Mouse (Mus musculus) large intestine, adult 2 months (tissue): ENCODE results near the gene Snapc4. TPM values are rescaled to one million over a fixed set of nuclear protein-coding genes. Genes with fewer than 3 reads are reported as not detected.

Experiments
- DNase-seq: peaks from one replicate; pipeline ENCODE4 v3.0.0-alpha.2; 2012; ENCODE audit warnings: low read depth, low spot score
- WGBS: fragments of 180-500 bp; shearing (Covaris S2); methylation state at CpG from one replicate; pipeline ENCODE4 v1.1.7; 2018; 5-methylcytosine and 5-hydroxymethylcytosine counted together
- polyA plus RNA-seq: library from polyadenylated mRNA; depleted of rRNA; stranded (reverse); fragments of >200 nt; gene quantifications from 2 replicates; pipeline ENCODE4 v1.2.3, GENCODE M21; 2012; rRNA removed

Snapc4 gene
- polyA plus RNA-seq, 1 experiment, result 25.0 TPM

DNA sequence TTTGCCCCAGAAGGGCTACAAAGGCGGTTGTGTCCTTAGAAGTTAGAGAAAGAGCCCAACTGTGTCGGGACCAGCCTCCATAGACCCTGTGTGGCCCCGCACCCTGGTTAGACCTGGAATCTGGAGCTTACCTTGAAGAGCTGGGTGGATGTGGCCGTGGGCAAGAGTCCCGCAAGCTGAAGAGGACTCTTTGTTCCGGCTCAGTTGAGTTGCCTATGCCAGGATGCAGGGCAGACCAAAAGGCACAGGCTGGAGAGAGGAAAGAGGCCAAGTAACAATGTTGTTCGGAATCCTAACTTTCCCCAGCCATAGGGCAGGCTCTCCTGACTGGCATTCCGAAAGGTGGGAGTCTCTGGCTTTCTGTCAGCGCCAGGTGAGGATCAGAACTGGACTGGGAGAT lies 61.3 kb downstream of the Snapc4 start:
- 89% methylated on average over 9 of the region's 9 CpGs for WGBS
- DNase-seq, result no peak

DNA sequence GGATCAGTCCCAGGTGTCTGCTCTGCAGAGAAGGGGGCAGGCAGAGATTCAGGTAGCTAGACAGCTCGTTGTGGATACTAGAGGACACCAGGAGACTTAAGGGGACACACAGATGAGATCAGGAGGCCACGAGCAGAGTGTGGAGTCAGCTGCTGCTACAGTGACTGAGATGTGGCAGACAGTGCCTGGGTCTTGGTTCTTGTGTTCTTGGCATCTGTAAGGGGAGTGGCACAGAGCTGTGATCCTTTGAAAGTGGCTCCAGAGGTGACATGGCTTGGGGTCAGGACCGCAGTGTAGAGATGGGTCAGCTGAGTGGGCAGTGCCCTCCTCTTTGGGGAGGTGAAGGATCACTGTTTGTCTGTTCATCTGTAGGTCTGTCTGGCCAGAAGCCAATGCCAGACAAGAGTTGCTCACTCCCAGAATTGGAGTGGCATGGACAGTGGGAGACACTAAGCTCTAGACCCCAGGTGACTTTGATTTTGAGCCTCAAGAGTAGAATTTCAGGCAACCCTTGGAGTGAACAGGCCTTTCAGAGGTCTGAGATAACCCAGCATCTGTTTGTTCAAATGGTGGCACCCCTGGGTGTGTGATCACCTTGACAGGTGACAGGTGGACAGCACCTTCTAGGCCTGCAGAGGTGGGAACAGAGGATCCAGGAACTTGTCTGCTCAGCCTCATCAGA lies 62.3 kb downstream of the Snapc4 start:
- DNase-seq, result no peak
- WGBS, result 83% methylated on average over 3 of the region's 3 CpGs

DNA sequence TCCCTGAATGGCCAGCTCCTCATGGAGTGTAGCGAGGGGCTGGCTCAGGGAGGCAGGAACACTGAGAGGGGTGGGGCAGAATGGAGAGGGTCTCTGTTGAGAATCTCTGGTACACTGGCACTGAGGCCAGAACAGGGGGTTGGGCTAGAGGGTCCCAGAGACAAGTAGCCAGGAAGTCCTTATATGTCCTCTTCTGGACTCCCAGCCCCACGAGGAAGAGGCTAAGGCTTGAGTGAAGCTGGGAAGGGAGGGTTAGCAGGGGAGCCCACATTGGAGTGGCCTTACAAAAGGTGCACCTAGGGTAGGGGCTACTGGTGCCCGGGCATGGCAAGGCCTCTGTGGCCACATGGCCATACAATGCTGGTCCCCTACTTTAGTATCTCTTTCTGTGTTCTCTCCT lies 63.1 kb downstream of the Snapc4 start:
- 77% methylated on average over 3 of the region's 3 CpGs for WGBS
- DNase-seq, result no peak

DNA sequence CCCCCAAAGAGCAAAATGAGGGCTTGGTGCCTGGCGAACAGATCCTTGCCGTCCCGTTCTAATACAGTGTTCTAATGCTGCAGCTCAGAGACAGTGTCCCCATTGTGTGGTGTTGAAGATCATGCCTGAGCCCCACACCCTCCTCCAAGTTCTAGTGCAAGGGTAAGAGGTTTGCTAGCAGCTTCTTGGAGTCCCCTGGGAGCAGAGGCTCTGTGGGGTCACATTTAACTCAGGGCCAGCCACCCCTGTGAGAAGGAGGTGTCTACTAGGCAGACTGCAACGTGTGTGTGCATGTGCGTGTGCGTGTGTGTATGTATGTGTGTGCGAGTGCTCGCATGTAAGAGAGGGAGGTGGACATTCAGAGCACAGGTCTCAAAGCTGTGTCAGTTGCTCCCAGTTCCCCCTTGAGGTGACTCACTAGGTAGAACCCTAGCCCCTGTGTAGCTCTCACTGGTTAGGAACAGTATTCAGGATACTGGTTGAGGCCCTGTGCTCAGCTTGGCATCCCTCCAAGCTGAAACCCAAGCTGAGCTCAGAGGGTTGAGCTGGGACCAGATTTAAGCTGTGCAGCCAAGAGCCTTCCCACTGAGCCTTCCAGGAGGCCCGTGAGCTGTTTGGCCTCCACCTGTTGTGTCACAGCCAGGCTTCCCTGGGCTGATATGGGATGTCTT lies 63.7 kb downstream of the Snapc4 start:
- WGBS, result 67% methylated on average over 9 of the region's 9 CpGs
- DNase-seq, result no peak

DNA sequence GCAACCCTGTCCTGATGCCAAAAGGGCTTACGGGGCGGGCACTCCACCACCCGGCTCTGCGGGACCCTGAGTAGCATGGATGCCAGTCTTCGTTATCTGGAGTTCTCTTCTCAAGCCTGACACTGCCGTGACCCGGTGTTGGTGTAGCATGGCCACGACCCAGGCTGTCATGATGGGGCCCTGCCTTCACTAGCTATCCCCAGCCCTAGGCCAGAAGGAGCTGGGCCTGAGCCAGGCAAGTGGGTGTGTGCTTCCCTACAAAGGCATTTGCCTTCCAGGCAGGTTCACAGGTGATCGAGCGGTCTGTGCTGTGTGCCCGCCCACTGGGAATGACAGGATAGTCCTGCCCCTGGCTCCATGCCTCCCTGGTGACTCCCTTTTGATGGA lies 64.5 kb downstream of the Snapc4 start:
- 1% methylated on average over 11 of the region's 11 CpGs for WGBS
- DNase-seq, result peak; percentile 70

DNA sequence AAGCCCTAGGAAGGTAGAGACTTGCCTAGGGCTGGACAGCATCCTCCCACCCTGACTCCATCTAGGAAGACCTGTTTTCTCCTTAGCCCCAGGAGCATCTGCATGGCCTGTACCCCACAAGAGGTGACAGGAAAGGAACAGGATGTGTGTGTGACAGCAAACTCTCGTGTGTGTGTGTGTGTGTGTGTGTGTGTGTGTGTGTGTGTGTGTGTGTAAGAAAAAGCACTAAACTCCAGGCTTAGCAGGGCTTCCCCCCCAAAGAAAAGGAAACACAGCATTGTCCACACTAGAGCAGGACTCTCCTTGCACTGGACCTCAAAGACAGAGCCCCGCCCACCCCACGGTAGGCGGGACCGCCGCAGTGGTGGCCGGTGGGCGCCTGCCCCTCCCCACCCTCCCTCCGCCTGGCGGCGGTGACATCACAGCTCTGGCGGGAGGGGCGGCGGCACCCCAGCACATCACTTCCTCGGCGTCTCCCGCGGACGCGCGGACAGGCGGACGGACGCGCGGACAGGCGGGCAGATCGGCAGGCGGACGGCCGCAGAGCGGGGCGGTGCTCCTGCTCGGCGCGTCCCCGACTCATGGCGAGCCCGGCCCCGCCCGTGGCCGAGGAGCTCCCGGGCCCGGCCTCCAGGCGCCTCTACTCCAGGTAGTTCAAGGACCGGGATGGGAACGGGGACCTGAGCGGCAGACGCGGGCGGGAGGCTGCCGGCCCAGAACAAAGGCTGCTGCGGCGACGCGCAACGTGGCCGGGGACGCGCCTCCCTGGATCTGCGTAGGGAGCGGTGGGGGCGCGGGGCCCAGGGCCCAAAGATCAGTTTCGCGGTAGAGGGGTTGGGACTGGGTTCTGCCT lies 65.2 kb downstream of the Snapc4 start, which contains the start of gene Gpsm1:
TSS of gene Gpsm1 (plus strand) at position 444 of the 853 bp plus-strand sequence.
- no peak for DNase-seq
- WGBS, result 1% methylated on average over 66 of the region's 66 CpGs

DNA sequence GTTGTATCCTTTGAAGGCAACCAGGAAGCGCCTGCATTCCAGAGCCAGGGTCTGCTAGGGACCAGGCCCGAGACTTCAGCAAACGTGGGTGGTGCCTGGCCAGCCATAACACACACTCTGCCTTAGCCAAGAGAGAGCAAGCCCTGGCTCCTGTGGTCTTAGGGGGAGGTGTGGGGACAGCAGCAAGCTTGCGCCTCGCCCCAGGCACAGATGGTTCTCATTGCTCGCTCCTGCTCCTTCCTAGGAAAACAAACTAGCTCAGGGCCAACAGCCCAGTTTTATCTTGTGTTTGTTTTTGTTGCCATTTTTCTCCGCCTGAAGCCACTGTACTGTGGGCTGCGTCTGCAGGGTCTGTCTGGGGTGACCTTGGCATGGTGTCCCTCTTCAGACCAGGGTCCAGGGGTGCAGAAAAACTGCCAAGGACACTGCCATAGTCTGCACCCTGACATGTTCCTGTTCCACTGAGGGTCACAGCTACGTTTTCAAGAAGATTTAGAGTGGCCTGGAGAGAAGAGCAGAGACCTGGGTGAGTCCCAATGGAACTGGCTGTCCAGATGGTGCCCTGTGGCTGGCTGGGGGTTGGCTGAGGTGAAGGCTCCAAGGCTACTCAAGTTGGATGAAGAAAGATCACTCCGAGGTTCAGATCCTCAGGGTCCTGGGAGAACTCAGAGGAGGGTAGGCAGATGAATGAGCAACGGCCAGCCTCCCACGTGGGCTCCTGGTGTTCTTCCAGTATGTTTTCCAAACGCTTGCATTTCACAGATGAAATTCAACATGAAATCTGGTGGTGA lies 66.0 kb downstream of the Snapc4 start:
- WGBS, result 57% methylated on average over 13 of the region's 13 CpGs
- no peak for DNase-seq

DNA sequence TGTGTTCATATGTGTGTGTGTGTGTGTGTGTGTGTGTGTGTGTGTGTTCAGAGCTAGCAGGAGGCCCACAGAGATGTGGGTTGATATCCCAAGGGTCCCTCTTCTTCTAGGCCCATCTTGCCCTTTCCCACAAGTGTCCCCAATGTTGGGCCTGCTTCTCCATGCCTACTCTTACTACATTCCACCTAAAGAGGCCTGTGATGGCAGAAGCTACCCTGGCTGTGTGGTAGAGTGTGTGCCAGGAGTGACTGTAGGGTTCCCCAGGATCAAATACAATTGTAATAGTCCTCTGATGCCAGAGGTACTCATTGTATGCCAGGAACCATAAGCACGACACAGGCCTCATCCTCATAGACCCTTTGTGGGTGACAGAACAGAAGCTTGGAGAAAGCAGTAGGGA lies 67.1 kb downstream of the Snapc4 start:
- DNase-seq, result no peak
- WGBS, result 97% methylated on average over 1 of the region's 1 CpGs

DNA sequence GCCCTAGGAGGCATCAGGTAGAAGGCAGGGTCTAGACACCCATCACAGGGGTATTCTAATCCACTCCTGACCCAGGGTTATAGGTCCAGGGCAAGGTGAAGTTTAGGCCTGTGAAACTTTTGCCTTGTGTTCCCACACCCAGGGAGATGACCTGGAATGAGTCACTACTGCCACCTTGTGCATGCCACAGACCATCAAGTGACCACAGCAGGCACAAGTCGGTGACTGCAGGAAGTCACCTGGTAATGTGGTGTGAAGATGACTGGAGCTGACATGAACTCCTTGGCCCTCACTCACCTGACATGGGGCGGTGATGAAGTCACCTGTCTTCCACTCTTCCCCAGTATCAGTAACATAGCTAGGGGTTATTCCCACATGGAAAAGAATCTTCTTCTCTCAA lies 67.6 kb downstream of the Snapc4 start:
- DNase-seq, result no peak
- 39% methylated on average over 2 of the region's 2 CpGs for WGBS

Other genes with a start within 250 kb of the Snapc4 start
- 0.10 TPM in 1 of 2 replicates, not detected in the other for gene Lhx3, start 172.4 kb downstream of the Snapc4 start, polyA plus RNA-seq
- 11.6 and 14.0 TPM in 2 replicates for gene Qsox2, start 143.1 kb downstream of the Snapc4 start, polyA plus RNA-seq
- gene Ccdc187, start 86.1 kb downstream of the Snapc4 start, polyA plus RNA-seq, result 0.32 and 0.37 TPM in 2 replicates
- 7.2 and 7.3 TPM in 2 replicates for gene Gpsm1, start 65.1 kb downstream of the Snapc4 start, polyA plus RNA-seq
- 21.5 and 24.6 TPM in 2 replicates for gene Dnlz, start 28.5 kb downstream of the Snapc4 start, polyA plus RNA-seq
- 13.3 and 41.9 TPM in 2 replicates for gene Card9, start 19.7 kb downstream of the Snapc4 start, polyA plus RNA-seq
- gene Entr1, start 8.7 kb upstream of the Snapc4 start, polyA plus RNA-seq, result 72.4 and 89.7 TPM in 2 replicates
- 32.9 and 40.9 TPM in 2 replicates for gene Pmpca, start 8.7 kb upstream of the Snapc4 start, polyA plus RNA-seq
- gene Inpp5e, start 28.6 kb upstream of the Snapc4 start, polyA plus RNA-seq, result 12.7 and 22.3 TPM in 2 replicates
- gene Sec16a, start 64.6 kb upstream of the Snapc4 start, polyA plus RNA-seq, result 48.2 and 83.6 TPM in 2 replicates
- gene Notch1, start 136.0 kb upstream of the Snapc4 start, polyA plus RNA-seq, result 7.3 and 12.8 TPM in 2 replicates
- 78.2 and 80.4 TPM in 2 replicates for gene Egfl7, start 199.4 kb upstream of the Snapc4 start, polyA plus RNA-seq
- not detected in 2 replicates for gene Gm20532, start 206.0 kb upstream of the Snapc4 start, polyA plus RNA-seq
- 342 and 435 TPM in 2 replicates for gene Agpat2, start 223.8 kb upstream of the Snapc4 start, polyA plus RNA-seq
- 5.0 and 6.3 TPM in 2 replicates for gene Fam69b, start 247.8 kb upstream of the Snapc4 start, polyA plus RNA-seq